In the genomic region with DNA sequence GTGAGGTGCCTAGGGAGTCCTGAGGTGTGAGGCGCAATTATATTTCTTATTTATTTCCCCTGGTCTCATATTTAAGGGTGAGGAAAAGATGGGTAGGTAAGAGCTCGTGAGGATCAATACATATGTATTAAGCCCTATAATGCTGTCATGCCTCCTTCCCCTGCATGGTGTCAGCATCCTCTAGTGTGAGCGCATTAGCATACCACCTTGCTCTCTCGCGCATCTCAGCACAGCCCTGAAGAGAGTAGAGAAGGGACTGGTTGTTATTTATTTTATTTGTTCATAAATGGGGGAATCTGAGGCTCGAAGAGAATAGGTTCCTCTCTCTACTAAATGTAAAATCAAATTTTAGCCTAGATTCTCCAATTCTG, we compare ENCODE assay signal across 26 mouse cellular contexts. TPM values are rescaled to one million over a fixed set of nuclear protein-coding genes. Genes with fewer than 3 reads are reported as not detected.
DNase-seq lines count a peak whose midpoint lies in the region; ATAC-seq and TF ChIP-seq lines count a peak whose summit lies in the region.
"Had no signal": no experiment of that assay in that cellular context is flagged by ENCODE, and none has a peak within 500 bp of the region (broad histone marks: within the 10 kb centered on the region; RNA-seq: fewer than 3 reads in every experiment).

No protein-coding gene starts in this region.

- peak; percentile 65 for ATAC-seq in hindbrain, embryonic 13.5 days (ENCODE audit: low FRiP score)
- no peak for ATAC-seq in hindbrain, postnatal 0 days
- ATAC-seq in forebrain, embryonic 13.5 days, result peak; percentile 70
- ATAC-seq in forebrain, postnatal 0 days, result peak; percentile 63; the same call in 1 of the 2 replicates
- ATAC-seq in neural tube, embryonic 13.5 days (ENCODE audit: low read depth), result peak; percentile 75

- no peak overlapping the region for H3K4me2 ChIP-seq in hindbrain, embryonic 13.5 days
- H3K4me2 ChIP-seq in hindbrain, postnatal 0 days (ENCODE audit: low read depth, low read length), result no peak overlapping the region
- 0 out of 2 replicates have a peak overlapping the region, but pooled peaks have one; percentile 12 for H3K4me2 ChIP-seq in forebrain, embryonic 13.5 days
- H3K4me2 ChIP-seq in forebrain, postnatal 0 days (ENCODE audit: low read depth), result no peak overlapping the region
- H3K4me2 ChIP-seq in neural tube, embryonic 13.5 days, result no peak overlapping the region
- H3K4me2 ChIP-seq: embryonic facial prominence, embryonic 15.5 days; heart, embryonic 13.5 days; liver, embryonic 15.5 days; lung, embryonic 15.5 days had no signal

- peak overlapping the region; percentile 72 for H3K27ac ChIP-seq in hindbrain, embryonic 13.5 days
- no peak overlapping the region for H3K27ac ChIP-seq in hindbrain, postnatal 0 days
- H3K27ac ChIP-seq in forebrain, embryonic 13.5 days, result peak overlapping the region; percentile 85
- H3K27ac ChIP-seq in forebrain, postnatal 0 days (ENCODE audit: low read depth, low read length), result peak overlapping the region; percentile 21; the same call in 1 of the 2 replicates
- H3K27ac ChIP-seq in neural tube, embryonic 13.5 days (replicated peaks), result peak overlapping the region; percentile 80
- H3K27ac ChIP-seq: embryonic facial prominence, embryonic 15.5 days; heart, adult 2 months; heart, embryonic 13.5 days; limb, embryonic 10.5 days; liver, embryonic 15.5 days; lung, embryonic 15.5 days; macrophage had no signal

- H3K9me3 ChIP-seq in hindbrain, embryonic 13.5 days, result no peaks in the 10 kb centered on the region
- no peaks in the 10 kb centered on the region for H3K9me3 ChIP-seq in hindbrain, postnatal 0 days (ENCODE audit: low read length)
- no peaks in the 10 kb centered on the region for H3K9me3 ChIP-seq in forebrain, embryonic 13.5 days (replicated peaks)
- H3K9me3 ChIP-seq in forebrain, postnatal 0 days (ENCODE audit: low read length), result no peaks in the 10 kb centered on the region
- no peaks in the 10 kb centered on the region for H3K9me3 ChIP-seq in neural tube, embryonic 13.5 days
- H3K9me3 ChIP-seq: embryonic facial prominence, embryonic 15.5 days; heart, embryonic 13.5 days; limb, embryonic 10.5 days; liver, embryonic 15.5 days; lung, embryonic 15.5 days had no signal

- DNase-seq in hindbrain, postnatal 0 days (ENCODE audit: low spot score), result no peak
- DNase-seq in forebrain, postnatal 0 days, result peak; percentile 35
- no peak for DNase-seq in urinary bladder, postnatal 4 days (ENCODE audit: low spot score in 2 of 2)
- DNase-seq in thymus, postnatal 0 days (ENCODE audit: low spot score), result no peak
- DNase-seq: adrenal gland, postnatal 25 days; cerebellum, adult 9-10 months; gastrocnemius, postnatal 14 days; heart, adult 2 months; heart, postnatal 14 days; kidney, adult 2 months; kidney, postnatal 14 days; liver; retina, postnatal 1 day; thymus, postnatal 14 days had no signal

- 68% methylated on average over 6 of the region's 6 CpGs for WGBS in hindbrain, embryonic 13.5 days
- WGBS in hindbrain, postnatal 0 days, result 64% methylated on average over 6 of the region's 6 CpGs
- WGBS in forebrain, embryonic 13.5 days, result 57% methylated on average over 6 of the region's 6 CpGs
- 51% methylated on average over 6 of the region's 6 CpGs for WGBS in forebrain, postnatal 0 days
- 56% methylated on average over 6 of the region's 6 CpGs for WGBS in neural tube, embryonic 13.5 days

- no peak overlapping the region for H3K9ac ChIP-seq in hindbrain, embryonic 13.5 days
- no peak overlapping the region for H3K9ac ChIP-seq in hindbrain, postnatal 0 days (replicated peaks; ENCODE audit: low read length)
- no peak overlapping the region; the same call in 1 of the 2 replicates for H3K9ac ChIP-seq in forebrain, embryonic 13.5 days
- H3K9ac ChIP-seq in forebrain, postnatal 0 days, result no peak overlapping the region
- H3K9ac ChIP-seq in neural tube, embryonic 13.5 days, result no peak overlapping the region
- H3K9ac ChIP-seq: embryonic facial prominence, embryonic 15.5 days; heart, embryonic 13.5 days; liver, embryonic 15.5 days; lung, embryonic 15.5 days had no signal

- H3K4me3 ChIP-seq in hindbrain, embryonic 13.5 days, result no peak overlapping the region
- H3K4me3 ChIP-seq in hindbrain, postnatal 0 days (ENCODE audit: low read length), result no peak overlapping the region
- H3K4me3 ChIP-seq in forebrain, embryonic 13.5 days, result no peak overlapping the region
- H3K4me3 ChIP-seq in forebrain, postnatal 0 days (ENCODE audit: low read depth, low read length), result no peak overlapping the region
- H3K4me3 ChIP-seq in neural tube, embryonic 13.5 days, result no peak overlapping the region
- H3K4me3 ChIP-seq: embryonic facial prominence, embryonic 15.5 days; heart, adult 2 months; heart, embryonic 13.5 days; layer of hippocampus, adult 2 months; limb, embryonic 10.5 days; liver, embryonic 15.5 days; lung, embryonic 15.5 days had no signal

- no peaks in the 10 kb centered on the region for H3K27me3 ChIP-seq in hindbrain, embryonic 13.5 days
- no peaks in the 10 kb centered on the region for H3K27me3 ChIP-seq in hindbrain, postnatal 0 days (ENCODE audit: insufficient read depth, low read length)
- no peaks in the 10 kb centered on the region for H3K27me3 ChIP-seq in forebrain, embryonic 13.5 days
- no peaks in the 10 kb centered on the region for H3K27me3 ChIP-seq in forebrain, postnatal 0 days (ENCODE audit: insufficient read depth, low read length)
- H3K27me3 ChIP-seq in neural tube, embryonic 13.5 days, result no peaks in the 10 kb centered on the region
- H3K27me3 ChIP-seq: embryonic facial prominence, embryonic 15.5 days; heart, embryonic 13.5 days; liver, embryonic 15.5 days; lung, embryonic 15.5 days had no signal

- TF ChIP-seq CTCF in hindbrain, postnatal 0 days (IDR thresholded peaks at IDR 0.05; ENCODE audit: low read depth), result no peak
- TF ChIP-seq CTCF in forebrain, postnatal 0 days (IDR thresholded peaks at IDR 0.05; ENCODE audit: low read depth), result no peak

- H3K4me1 ChIP-seq in hindbrain, embryonic 13.5 days (replicated peaks), result peaks cover 26% of the 10 kb centered on the region
- H3K4me1 ChIP-seq in hindbrain, postnatal 0 days (ENCODE audit: insufficient read depth, low read length), result no peaks in the 10 kb centered on the region; the same call in 1 of the 2 replicates
- peaks cover 58% of the 10 kb centered on the region for H3K4me1 ChIP-seq in forebrain, embryonic 13.5 days
- H3K4me1 ChIP-seq in forebrain, postnatal 0 days (ENCODE audit: insufficient read depth), result peaks cover 9% of the 10 kb centered on the region; the same call in 1 of the 2 replicates
- peaks cover 34% of the 10 kb centered on the region for H3K4me1 ChIP-seq in neural tube, embryonic 13.5 days (replicated peaks)
- H3K4me1 ChIP-seq: embryonic facial prominence, embryonic 15.5 days; heart, embryonic 13.5 days; limb, embryonic 10.5 days; liver, embryonic 15.5 days; lung, embryonic 15.5 days had no signal

- no peaks in the 10 kb centered on the region for H3K36me3 ChIP-seq in hindbrain, embryonic 13.5 days
- H3K36me3 ChIP-seq in hindbrain, postnatal 0 days (ENCODE audit: insufficient read depth, low read length), result no peaks in the 10 kb centered on the region
- H3K36me3 ChIP-seq in forebrain, embryonic 13.5 days (ENCODE audit: poor library complexity, severe bottlenecking), result peaks cover 4% of the 10 kb centered on the region; the same call in 1 of the 2 replicates
- H3K36me3 ChIP-seq in forebrain, postnatal 0 days (ENCODE audit: insufficient read depth), result no peaks in the 10 kb centered on the region
- H3K36me3 ChIP-seq in neural tube, embryonic 13.5 days, result no peaks in the 10 kb centered on the region
- H3K36me3 ChIP-seq: embryonic facial prominence, embryonic 15.5 days; heart, embryonic 13.5 days; limb, embryonic 10.5 days; liver, embryonic 15.5 days; lung, embryonic 15.5 days had no signal

RNA-seq across cellular contexts. Expression of a gene that starts 27.4 kb away (rescaled TPM):
- 4.0 and 4.5 TPM in 2 replicates for polyA plus RNA-seq in hindbrain, embryonic 13.5 days (2015; fragmentation: Nextera tagmentation; extraction: Ambion mirVana)
- 8.2 and 11.1 TPM in 2 replicates for total RNA-seq in hindbrain, postnatal 0 days (2014; rRNA removed)
- polyA plus RNA-seq in hindbrain, postnatal 0 days (2015; fragmentation: Nextera tagmentation; extraction: Ambion mirVana), result 2.5 and 3.1 TPM in 2 replicates
- 5.9 and 6.7 TPM in 2 replicates for polyA plus RNA-seq in forebrain, embryonic 13.5 days (2015; fragmentation: Nextera tagmentation; extraction: Ambion mirVana)
- 4.8 and 6.1 TPM in 2 replicates for total RNA-seq in forebrain, postnatal 0 days (2014; rRNA removed)
- polyA plus RNA-seq in forebrain, postnatal 0 days (2015; fragmentation: Nextera tagmentation; extraction: Ambion mirVana), result 2.7 and 3.3 TPM in 2 replicates
- polyA plus RNA-seq in neural tube, embryonic 13.5 days (2015; fragmentation: Nextera tagmentation; extraction: Ambion mirVana), result 6.0 and 6.9 TPM in 2 replicates
- polyA plus RNA-seq in thymus, postnatal 0 days (2015; fragmentation: Nextera tagmentation; extraction: Ambion mirVana), result not detected in 2 replicates
- total RNA-seq: ES-E14; heart, adult 2 months had no signal
- polyA plus RNA-seq: heart, embryonic 13.5 days; kidney, adult 2 months; limb, embryonic 10.5 days; lung, embryonic 15.5 days; macrophage; testis, adult 2 months had no signal
